Mouse (Mus musculus) cerebellum, adult (tissue): ENCODE results near the gene Krtap4-2.
"Not testable (repeated sequence)": the region's sequence is repeated elsewhere in the genome, so short reads cannot be mapped to it uniquely, and the experiment has no call there.

Source experiments
- ATAC-seq: cut with Nextera tagmentation; 2 replicates; pipeline ENCODE4 v1.9.2; 2017; ENCODE audit warnings: mild to moderate bottlenecking, moderate library complexity, mixed read lengths; ENCODE audit not compliant: insufficient number of reproducible peaks, low FRiP score, low TSS enrichment

Gene Krtap4-2

DNA sequence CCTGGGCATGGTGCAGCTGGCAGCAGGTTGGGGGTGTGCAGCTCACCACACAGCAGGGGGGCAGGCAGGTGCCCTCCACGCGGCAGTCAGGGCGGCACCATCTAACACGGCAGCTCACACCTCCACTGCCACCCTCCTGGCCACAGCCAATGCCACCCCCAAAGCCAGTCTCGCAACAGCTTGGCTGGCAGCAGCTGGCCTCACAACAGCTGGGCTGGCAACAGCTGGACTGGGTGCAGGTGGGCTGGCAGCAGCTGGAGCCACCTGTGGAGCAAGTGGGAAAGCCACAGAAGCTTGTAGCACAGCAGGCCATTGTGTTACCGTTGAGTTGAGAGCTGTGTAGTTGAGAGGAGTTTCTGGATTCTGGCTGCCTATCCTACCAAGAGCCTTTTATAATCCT lies 37.1 kb downstream of the Krtap4-2 start, which contains the start of gene Krtap9-3:
Gene Krtap9-3, minus strand, starts transcription at position 364 of the 400 bp plus-strand sequence.
- ATAC-seq: not testable (repeated sequence)

DNA sequence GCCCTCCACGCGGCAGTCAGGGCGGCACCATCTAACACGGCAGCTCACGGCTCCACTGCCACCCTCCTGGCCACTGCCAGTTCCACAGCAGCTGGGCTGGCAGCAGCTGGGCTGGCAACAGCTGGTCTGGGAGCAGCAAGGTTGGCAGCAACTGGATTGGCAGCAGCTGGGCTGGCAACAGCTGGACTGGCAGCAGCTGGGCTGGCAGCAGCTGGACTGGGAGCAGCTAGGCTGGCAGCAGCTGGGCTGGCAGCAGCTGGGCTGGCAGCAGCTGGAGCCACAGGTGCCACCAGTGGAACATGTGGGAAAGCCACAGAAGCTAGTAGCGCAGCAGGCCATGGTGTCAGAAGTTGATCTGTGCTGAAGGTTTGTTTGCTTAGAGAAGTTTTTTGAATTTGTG lies 43.9 kb downstream of the Krtap4-2 start, which contains the start of gene Krtap1-3:
Gene Krtap1-3, minus strand, starts transcription at position 359 of the 400 bp plus-strand sequence.
- no peak for ATAC-seq

DNA sequence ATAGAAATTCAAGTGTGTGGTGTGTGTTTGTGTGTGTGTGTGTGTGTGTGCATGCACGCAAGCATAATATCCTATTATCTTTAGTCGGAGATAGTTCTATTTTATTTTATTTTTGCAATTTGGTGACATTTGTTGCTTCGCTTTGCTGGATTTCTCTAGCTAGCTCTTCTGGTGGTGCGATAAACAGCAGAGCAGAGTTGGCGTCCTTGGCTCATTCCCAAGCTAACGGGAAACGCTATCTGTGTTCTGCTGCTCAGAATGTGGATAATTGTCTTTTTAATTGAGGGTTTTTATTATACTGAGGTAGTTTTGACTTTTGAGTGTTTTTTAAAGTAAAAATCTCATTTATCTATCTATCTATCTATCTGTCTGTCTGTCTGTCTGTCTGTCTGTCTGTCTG lies 49.8 kb downstream of the Krtap4-2 start:
- no peak for ATAC-seq
